Mouse (Mus musculus): ENCODE measurements at regions not wholly inside any gene's neighbourhood (a gene's known extent, or its start where the extent isn't known, plus 50 kb on each side); places are given as distances from the start of the nearest gene placed in this dataset.
A peak's percentile ranks its signal among the peaks of the same experiment; 100 is the strongest.

GRCm38 (mm10) chr4:142701606-142702005 is 462.4 kb upstream of the Kazn start:
- H3K4me1 ChIP-seq (replicated peaks), result no peaks in the 10 kb centered on the region
- H3K9ac ChIP-seq, result no peak overlapping the region
- ATAC-seq (ENCODE audit: insufficient read depth), result no peak
- H3K27ac ChIP-seq (replicated peaks), result no peak overlapping the region
- 0 out of 2 replicates have a peak, but pooled peaks cover 2% of the 10 kb centered on the region for H3K9me3 ChIP-seq (replicated peaks)
- no peaks in the 10 kb centered on the region for H3K27me3 ChIP-seq
- no peaks in the 10 kb centered on the region for H3K36me3 ChIP-seq (replicated peaks)
- no peak overlapping the region for H3K4me3 ChIP-seq (replicated peaks)
- WGBS (ENCODE audit: insufficient replicate concordance), result 51% methylated on average over 5 of the region's 5 CpGs
- no peak overlapping the region for H3K4me2 ChIP-seq

GRCm38 (mm10) chr4:142694926-142695325 is 455.7 kb upstream of the Kazn start:
- H3K27ac ChIP-seq (replicated peaks), result no peak overlapping the region
- no peaks in the 10 kb centered on the region for H3K36me3 ChIP-seq (replicated peaks)
- H3K9me3 ChIP-seq (replicated peaks), result no peaks in the 10 kb centered on the region
- WGBS (ENCODE audit: insufficient replicate concordance), result 68% methylated on average over 13 of the region's 13 CpGs
- no peak overlapping the region for H3K9ac ChIP-seq
- no peak overlapping the region for H3K4me3 ChIP-seq (replicated peaks)
- H3K27me3 ChIP-seq, result no peaks in the 10 kb centered on the region
- no peak overlapping the region for H3K4me2 ChIP-seq
- no peaks in the 10 kb centered on the region for H3K4me1 ChIP-seq (replicated peaks)
- ATAC-seq (ENCODE audit: insufficient read depth), result no peak

GRCm38 (mm10) chr4:142688241-142688640 is 449.0 kb upstream of the Kazn start:
- H3K4me2 ChIP-seq, result no peak overlapping the region
- H3K9ac ChIP-seq, result no peak overlapping the region
- H3K9me3 ChIP-seq (replicated peaks), result 0 out of 2 replicates have a peak, but pooled peaks cover 13% of the 10 kb centered on the region
- no peaks in the 10 kb centered on the region for H3K4me1 ChIP-seq (replicated peaks)
- no peak for ATAC-seq (ENCODE audit: insufficient read depth)
- no peak overlapping the region for H3K4me3 ChIP-seq (replicated peaks)
- 51% methylated on average over 6 of the region's 6 CpGs for WGBS (ENCODE audit: insufficient replicate concordance)
- no peaks in the 10 kb centered on the region for H3K27me3 ChIP-seq
- H3K27ac ChIP-seq (replicated peaks), result no peak overlapping the region
- H3K36me3 ChIP-seq (replicated peaks), result no peaks in the 10 kb centered on the region

GRCm38 (mm10) chr4:142677426-142677825 is 438.2 kb upstream of the Kazn start:
- WGBS (ENCODE audit: insufficient replicate concordance), result 77% methylated on average over 4 of the region's 4 CpGs
- Histone ChIP-seq H3K36me3 (replicated peaks) (no peaks in the 10 kb centered on the region), H3K4me2 (no peak overlapping the region), H3K4me1 (replicated peaks) (no peaks in the 10 kb centered on the region), H3K27ac (replicated peaks) (no peak overlapping the region), H3K9me3 (replicated peaks) (no peaks in the 10 kb centered on the region; the same call in 1 of the 2 replicates), H3K4me3 (replicated peaks) (no peak overlapping the region), H3K27me3 (no peaks in the 10 kb centered on the region), H3K9ac (no peak overlapping the region)
- ATAC-seq (ENCODE audit: insufficient read depth), result no peak

GRCm38 (mm10) chr4:142674641-142675465 is 435.7 kb upstream of the Kazn start:
- ATAC-seq (ENCODE audit: insufficient read depth), result no peak
- no peak overlapping the region for H3K27ac ChIP-seq (replicated peaks)
- H3K36me3 ChIP-seq (replicated peaks), result no peaks in the 10 kb centered on the region
- 59% methylated on average over 22 of the region's 22 CpGs for WGBS (ENCODE audit: insufficient replicate concordance)
- H3K9ac ChIP-seq, result no peak overlapping the region
- no peak overlapping the region for H3K4me2 ChIP-seq
- H3K27me3 ChIP-seq, result no peaks in the 10 kb centered on the region
- no peaks in the 10 kb centered on the region for H3K4me1 ChIP-seq (replicated peaks)
- H3K9me3 ChIP-seq (replicated peaks), result no peaks in the 10 kb centered on the region
- no peak overlapping the region for H3K4me3 ChIP-seq (replicated peaks)

GRCm38 (mm10) chr4:142671872-142672458 is 432.8 kb upstream of the Kazn start:
- H3K4me3 ChIP-seq (replicated peaks), result no peak overlapping the region
- no peaks in the 10 kb centered on the region for H3K36me3 ChIP-seq (replicated peaks)
- WGBS (ENCODE audit: insufficient replicate concordance), result 61% methylated on average over 8 of the region's 8 CpGs
- H3K27ac ChIP-seq (replicated peaks), result no peak overlapping the region
- H3K27me3 ChIP-seq, result no peaks in the 10 kb centered on the region
- H3K4me1 ChIP-seq (replicated peaks), result no peaks in the 10 kb centered on the region
- no peak overlapping the region for H3K4me2 ChIP-seq
- H3K9me3 ChIP-seq (replicated peaks), result no peaks in the 10 kb centered on the region
- no peak overlapping the region for H3K9ac ChIP-seq
- no peak for ATAC-seq (ENCODE audit: insufficient read depth)

- no peaks in the 10 kb centered on the region for H3K36me3 ChIP-seq (replicated peaks)
- no peaks in the 10 kb centered on the region for H3K9me3 ChIP-seq (replicated peaks)
- 28% methylated on average over 4 of the region's 4 CpGs for WGBS (ENCODE audit: insufficient replicate concordance)
- no peaks in the 10 kb centered on the region for H3K4me1 ChIP-seq (replicated peaks)
- H3K4me3 ChIP-seq (replicated peaks), result no peak overlapping the region
- no peak overlapping the region for H3K27ac ChIP-seq (replicated peaks)
- ATAC-seq (ENCODE audit: insufficient read depth), result no peak
- H3K4me2 ChIP-seq, result no peak overlapping the region
- no peak overlapping the region for H3K9ac ChIP-seq
- no peaks in the 10 kb centered on the region for H3K27me3 ChIP-seq
Observed at GRCm38 (mm10) chr4:142664781-142665180, 425.6 kb upstream of the Kazn start.

GRCm38 (mm10) chr4:142658156-142658555 is 419.0 kb upstream of the Kazn start:
- Histone ChIP-seq H3K27me3 (no peaks in the 10 kb centered on the region), H3K4me3 (replicated peaks) (no peak overlapping the region), H3K9ac (no peak overlapping the region), H3K4me1 (replicated peaks) (no peaks in the 10 kb centered on the region), H3K27ac (replicated peaks) (no peak overlapping the region), H3K9me3 (replicated peaks) (no peaks in the 10 kb centered on the region), H3K4me2 (no peak overlapping the region), H3K36me3 (replicated peaks) (no peaks in the 10 kb centered on the region)
- WGBS (ENCODE audit: insufficient replicate concordance), result 69% methylated on average over 6 of the region's 6 CpGs
- no peak for ATAC-seq (ENCODE audit: insufficient read depth)

GRCm38 (mm10) chr4:142641069-142641468 is 401.9 kb upstream of the Kazn start:
- H3K4me3 ChIP-seq (replicated peaks), result no peak overlapping the region
- 71% methylated on average over 10 of the region's 10 CpGs for WGBS (ENCODE audit: insufficient replicate concordance)
- no peaks in the 10 kb centered on the region for H3K27me3 ChIP-seq
- no peak overlapping the region for H3K9ac ChIP-seq
- no peak overlapping the region for H3K27ac ChIP-seq (replicated peaks)
- no peak overlapping the region for H3K4me2 ChIP-seq
- H3K36me3 ChIP-seq (replicated peaks), result no peaks in the 10 kb centered on the region
- no peaks in the 10 kb centered on the region; the same call in 1 of the 2 replicates for H3K9me3 ChIP-seq (replicated peaks)
- peak; percentile 9; the same call in 1 of the 2 replicates for ATAC-seq (ENCODE audit: insufficient read depth)
- no peaks in the 10 kb centered on the region for H3K4me1 ChIP-seq (replicated peaks)

GRCm38 (mm10) chr4:142639340-142639733 is 400.1 kb upstream of the Kazn start:
- whole genome bisulfite sequencing (ENCODE audit: insufficient replicate concordance), result 68% methylated on average over 9 of the region's 9 CpGs
- no peak for ATAC-seq (ENCODE audit: insufficient read depth)
- no peaks in the 10 kb centered on the region for H3K27me3 ChIP-seq
- H3K27ac ChIP-seq (replicated peaks), result no peak overlapping the region
- H3K4me2 ChIP-seq, result no peak overlapping the region
- no peak overlapping the region for H3K9ac ChIP-seq
- H3K36me3 ChIP-seq (replicated peaks), result no peaks in the 10 kb centered on the region
- H3K9me3 ChIP-seq (replicated peaks), result no peaks in the 10 kb centered on the region
- no peak overlapping the region for H3K4me3 ChIP-seq (replicated peaks)
- H3K4me1 ChIP-seq (replicated peaks), result no peaks in the 10 kb centered on the region

GRCm38 (mm10) chr4:142638733-142639339 is 399.6 kb upstream of the Kazn start:
- H3K4me1 ChIP-seq (replicated peaks), result no peaks in the 10 kb centered on the region
- ATAC-seq (ENCODE audit: insufficient read depth), result no peak
- H3K9ac ChIP-seq, result no peak overlapping the region

More at GRCm38 (mm10) chr4:142638733-142639339, 399.6 kb upstream of the Kazn start:
- Histone ChIP-seq H3K9me3 (replicated peaks) (no peaks in the 10 kb centered on the region), H3K36me3 (replicated peaks) (no peaks in the 10 kb centered on the region), H3K4me3 (replicated peaks) (no peak overlapping the region), H3K27me3 (no peaks in the 10 kb centered on the region), H3K27ac (replicated peaks) (no peak overlapping the region), H3K4me2 (no peak overlapping the region)
- WGBS (ENCODE audit: insufficient replicate concordance), result 41% methylated on average over 13 of the region's 13 CpGs
